Mouse (Mus musculus): ENCODE results near the gene Cd93. TPM values are rescaled to one million over a fixed set of nuclear protein-coding genes. Genes with fewer than 3 reads are reported as not detected.

Cd93 gene
- polyA plus RNA-seq (2012; rRNA removed): 3.5 and 3.8 TPM in 2 replicates

DNA sequence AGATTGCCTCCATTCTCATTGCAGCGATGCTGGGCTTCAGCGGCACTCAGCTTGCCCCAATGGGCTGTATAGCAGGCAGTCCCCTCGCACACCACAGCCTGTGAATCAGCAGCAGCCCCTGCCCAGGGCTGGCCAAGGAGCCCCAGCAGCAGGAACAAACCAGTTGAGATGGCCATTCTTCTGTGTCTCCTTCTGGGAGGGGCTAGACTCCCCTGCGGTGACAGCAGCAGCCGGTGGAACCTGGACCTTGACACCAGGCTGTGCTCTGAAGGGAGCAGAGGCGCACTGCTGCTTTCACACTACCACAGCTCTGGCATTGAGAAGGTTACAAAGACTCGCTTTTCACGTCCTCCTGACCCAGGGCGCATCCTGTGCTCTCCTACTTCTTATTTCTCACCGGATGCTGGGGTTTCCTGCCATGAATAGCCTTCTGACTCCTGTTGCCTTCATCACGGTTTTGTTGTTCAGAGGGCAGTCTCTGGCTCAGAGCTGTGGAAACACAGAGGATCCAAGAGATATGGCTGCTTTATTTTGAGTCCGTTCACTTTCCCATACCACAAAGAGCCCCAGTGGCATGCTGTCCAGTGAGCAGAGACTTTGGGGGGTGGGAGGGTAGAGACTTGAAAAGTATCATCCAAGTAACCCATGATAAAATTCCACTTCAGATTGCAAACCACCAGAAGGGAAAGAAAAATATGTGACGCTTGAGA is at the start of gene Cd93:
Gene Cd93 (minus strand): TSS at position 315 of the 710 bp plus-strand sequence.

DNA sequence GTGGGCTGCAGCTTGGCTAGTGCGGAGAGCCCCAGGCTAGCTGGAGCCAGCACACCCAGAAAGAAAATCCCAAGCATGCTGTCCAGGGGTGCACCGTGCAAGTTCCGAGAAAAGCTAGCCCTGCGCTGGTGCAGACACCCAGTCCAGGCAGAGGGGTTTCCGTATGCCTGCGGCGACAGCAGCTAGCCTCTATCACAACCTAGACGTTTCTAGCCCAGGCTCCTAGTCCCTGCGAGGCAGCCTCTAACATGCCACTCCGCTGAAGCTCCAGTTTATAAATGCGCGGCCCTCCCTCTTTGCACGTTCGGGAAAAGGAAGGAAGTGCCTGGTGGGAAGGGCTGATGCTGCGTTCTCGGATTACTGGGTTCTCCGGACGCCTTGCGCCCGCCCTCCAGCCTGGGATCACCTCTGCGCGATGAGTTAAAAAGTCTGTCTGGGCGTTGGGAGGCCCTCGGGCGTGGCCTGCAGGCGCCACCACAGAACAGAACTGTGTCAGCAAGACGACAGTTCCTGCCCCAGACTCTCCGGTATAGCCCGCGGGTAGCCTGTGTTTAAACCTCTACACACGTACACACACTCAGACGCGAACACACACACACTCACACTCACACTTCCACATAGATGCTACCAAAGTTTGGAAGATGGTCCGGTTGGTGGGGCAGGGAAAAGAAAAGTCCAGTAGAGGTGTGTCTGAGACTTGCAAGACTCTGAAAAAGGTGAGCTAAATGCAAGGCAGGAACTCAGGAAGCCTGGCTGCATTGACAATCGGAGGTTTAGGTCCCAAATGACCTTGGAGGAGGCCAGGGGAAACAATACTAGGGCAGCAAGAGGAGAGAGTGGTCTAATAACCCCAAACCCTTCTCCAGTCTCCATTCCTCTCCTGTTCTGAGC is 35.2 kb downstream of the Cd93 start, which contains the start of gene Thbd:
Gene Thbd (minus strand): TSS at position 319 of the 891 bp plus-strand sequence.

DNA sequence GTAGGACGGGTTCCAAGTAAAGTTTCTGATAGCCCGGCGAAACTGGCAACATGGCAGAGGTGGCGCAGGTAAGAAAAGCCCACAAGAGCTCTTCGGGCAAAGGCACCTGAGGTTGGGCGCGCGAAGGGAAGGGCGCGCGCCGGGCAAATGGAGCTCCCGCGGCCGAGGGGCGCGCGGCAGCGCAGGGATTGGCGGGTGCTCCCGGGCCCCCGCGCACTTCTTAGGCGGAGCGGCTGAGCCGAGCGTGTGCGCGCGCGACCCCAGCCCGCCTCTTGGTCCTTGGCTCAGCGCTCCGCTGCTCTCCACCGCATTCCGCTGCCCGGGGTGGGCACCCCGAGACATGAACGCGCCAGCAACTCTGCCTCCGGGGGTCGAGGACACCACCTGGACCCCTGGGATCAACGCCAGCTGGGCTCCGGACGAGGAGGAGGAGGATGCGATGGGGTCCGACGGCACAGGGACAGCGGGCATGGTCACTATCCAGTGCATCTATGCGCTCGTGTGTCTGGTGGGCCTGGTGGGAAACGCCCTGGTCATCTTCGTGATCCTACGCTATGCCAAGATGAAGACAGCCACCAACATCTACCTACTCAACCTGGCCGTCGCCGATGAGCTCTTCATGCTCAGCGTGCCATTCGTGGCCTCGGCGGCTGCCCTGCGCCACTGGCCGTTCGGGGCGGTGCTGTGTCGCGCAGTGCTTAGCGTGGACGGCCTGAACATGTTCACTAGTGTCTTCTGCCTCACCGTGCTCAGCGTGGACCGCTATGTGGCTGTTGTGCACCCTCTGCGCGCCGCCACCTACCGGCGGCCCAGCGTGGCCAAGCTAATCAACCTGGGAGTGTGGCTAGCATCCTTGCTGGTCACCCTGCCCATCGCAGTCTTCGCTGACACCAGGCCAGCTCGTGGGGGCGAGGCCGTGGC is 48.0 kb downstream of the Cd93 start, which contains the start of gene Sstr4:
Gene Sstr4 (plus strand): TSS at position 214 of the 921 bp plus-strand sequence.

Other genes starting within 250 kb of the Cd93 start
- 0.02 TPM in 2 replicates for gene Sstr4, start 48.2 kb downstream of the Cd93 start, polyA plus RNA-seq (2012; rRNA removed)
- gene Thbd, start 35.4 kb downstream of the Cd93 start, polyA plus RNA-seq (2012; rRNA removed): 1.9 and 2.6 TPM in 2 replicates
- gene Nxt1, start 229.0 kb upstream of the Cd93 start, polyA plus RNA-seq (2012; rRNA removed): 27.2 and 31.5 TPM in 2 replicates
- 9.5 and 10.0 TPM in 2 replicates for gene Gzf1, start 237.5 kb upstream of the Cd93 start, polyA plus RNA-seq (2012; rRNA removed)

Data from liver, embryonic 18 days (tissue).